Mouse (Mus musculus): ENCODE data around the gene Ets1.

- no peak for TF ChIP-seq POLR2A (IDR thresholded peaks at IDR 0.05; ENCODE audit: control insufficient read depth, low read depth, low read length)
- TF ChIP-seq CTCF (IDR thresholded peaks at IDR 0.05; ENCODE audit: control insufficient read depth, insufficient read depth, insufficient replicate concordance, low read depth, low read length): no peak
These were observed 24.5 kb downstream of the Ets1 start for GRCm38 (mm10) chr9:32660406-32660960.

Data from testis, adult 2 months (tissue).